Comparison of ENCODE assay signal across 9 mouse cellular contexts in genomic region chr17:35590410-35591218, GRCm38 (mm10). TPM values are rescaled to one million over a fixed set of nuclear protein-coding genes. Genes with fewer than 3 reads are reported as not detected.
DNase-seq lines count a peak whose midpoint lies in the region; ATAC-seq and TF ChIP-seq lines count a peak whose summit lies in the region.
"Had no signal": no experiment of that assay in that cellular context is flagged by ENCODE, and none has a peak within 500 bp of the region (broad histone marks: within the 10 kb centered on the region; RNA-seq: fewer than 3 reads in every experiment).

No protein-coding gene starts in this region.

- WGBS in embryonic facial prominence, embryonic 15.5 days: 38% methylated on average over 21 of the region's 21 CpGs
- WGBS in heart, embryonic 13.5 days: 44% methylated on average over 21 of the region's 21 CpGs
- WGBS in liver, embryonic 14.5 days (ENCODE audit: insufficient replicate concordance): 39% methylated on average over 21 of the region's 21 CpGs
- WGBS in neural tube, embryonic 13.5 days: 43% methylated on average over 21 of the region's 21 CpGs

- peak overlapping the region; percentile 24; the same call in 1 of the 2 replicates for H3K4me2 ChIP-seq in embryonic facial prominence, embryonic 15.5 days (replicated peaks)
- peak overlapping the region; percentile 8; the same call in 1 of the 2 replicates for H3K4me2 ChIP-seq in heart, embryonic 13.5 days
- H3K4me2 ChIP-seq in liver, embryonic 14.5 days (ENCODE audit: low read depth): no peak overlapping the region
- H3K4me2 ChIP-seq in neural tube, embryonic 13.5 days: 0 out of 2 replicates have a peak overlapping the region, but pooled peaks have one; percentile 4
- H3K4me2 ChIP-seq: heart, embryonic 15.5 days had no signal

- peaks cover 3% of the 10 kb centered on the region; the same call in 1 of the 2 replicates for H3K4me1 ChIP-seq in bone marrow macrophage, adult 2 months (ENCODE audit: control insufficient read depth, insufficient read depth, low read length)
- no peaks in the 10 kb centered on the region for H3K4me1 ChIP-seq in embryonic facial prominence, embryonic 15.5 days
- no peaks in the 10 kb centered on the region for H3K4me1 ChIP-seq in heart, embryonic 13.5 days
- no peaks in the 10 kb centered on the region for H3K4me1 ChIP-seq in liver, embryonic 14.5 days (replicated peaks; ENCODE audit: control insufficient read depth in 2 of 2, insufficient read depth in 2 of 2, low read length in 1 of 2)
- H3K4me1 ChIP-seq in neural tube, embryonic 13.5 days (replicated peaks): peaks cover 6% of the 10 kb centered on the region; the same call in 1 of the 2 replicates
- H3K4me1 ChIP-seq in testis, adult 2 months (ENCODE audit: control insufficient read depth, insufficient read depth, low read length): peaks cover 12% of the 10 kb centered on the region
- H3K4me1 ChIP-seq: heart, embryonic 15.5 days had no signal

- peak; percentile 71 for ATAC-seq in CD4-positive, CD25-positive, alpha-beta regulatory T cell, adult 4 months
- ATAC-seq in embryonic facial prominence, embryonic 15.5 days (ENCODE audit: insufficient number of reproducible peaks, low FRiP score, low TSS enrichment, low read depth): peak; percentile 39; the same call in 1 of the 2 replicates
- no peak for ATAC-seq in heart, embryonic 13.5 days (ENCODE audit: extremely low read depth, insufficient number of reproducible peaks, low FRiP score, low TSS enrichment)
- ATAC-seq in liver, embryonic 14.5 days (ENCODE audit: insufficient read depth): no peak
- peak; percentile 86 for ATAC-seq in neural tube, embryonic 13.5 days (ENCODE audit: low read depth)

- peak; percentile 96 for TF ChIP-seq CTCF in bone marrow macrophage, adult 2 months (IDR thresholded peaks at IDR 0.05; ENCODE audit: low read depth, low read length)
- peak; percentile 90 for TF ChIP-seq CTCF in liver, embryonic 14.5 days (IDR thresholded peaks at IDR 0.05; ENCODE audit: low read depth)
- peak; percentile 88 for TF ChIP-seq CTCF in testis, adult 2 months (IDR thresholded peaks at IDR 0.05; ENCODE audit: control insufficient read depth, insufficient read depth, insufficient replicate concordance, low read depth, low read length)

- DNase-seq in kidney, postnatal 14 days: peak; percentile 73
- DNase-seq in liver, embryonic 14.5 days (ENCODE audit: low read depth in 3 of 3, low spot score in 3 of 3): peak; percentile 22 to 37 (median 26)

- no peak overlapping the region for H3K27ac ChIP-seq in bone marrow macrophage, adult 2 months (ENCODE audit: insufficient read depth, low read depth, low read length)
- H3K27ac ChIP-seq in embryonic facial prominence, embryonic 15.5 days (replicated peaks): no peak overlapping the region
- no peak overlapping the region for H3K27ac ChIP-seq in heart, embryonic 13.5 days (replicated peaks)
- H3K27ac ChIP-seq in liver, embryonic 14.5 days: no peak overlapping the region
- peak overlapping the region; percentile 67 for H3K27ac ChIP-seq in neural tube, embryonic 13.5 days (replicated peaks)
- no peak overlapping the region for H3K27ac ChIP-seq in testis, adult 2 months (ENCODE audit: control insufficient read depth, insufficient read depth, low read depth, low read length)
- H3K27ac ChIP-seq: heart, embryonic 15.5 days had no signal

- H3K9ac ChIP-seq in embryonic facial prominence, embryonic 15.5 days: no peak overlapping the region
- no peak overlapping the region for H3K9ac ChIP-seq in heart, embryonic 13.5 days
- H3K9ac ChIP-seq in liver, embryonic 14.5 days (replicated peaks): no peak overlapping the region
- no peak overlapping the region for H3K9ac ChIP-seq in neural tube, embryonic 13.5 days
- H3K9ac ChIP-seq: heart, embryonic 15.5 days had no signal

- TF ChIP-seq POLR2A in bone marrow macrophage, adult 2 months (IDR thresholded peaks at IDR 0.05; ENCODE audit: borderline replicate concordance, low read depth, low read length): no peak
- TF ChIP-seq POLR2A in testis, adult 2 months (IDR thresholded peaks at IDR 0.05; ENCODE audit: control insufficient read depth, low read depth, low read length): no peak

- no peaks in the 10 kb centered on the region for H3K36me3 ChIP-seq in embryonic facial prominence, embryonic 15.5 days
- H3K36me3 ChIP-seq in heart, embryonic 13.5 days: no peaks in the 10 kb centered on the region
- H3K36me3 ChIP-seq in liver, embryonic 14.5 days (replicated peaks; ENCODE audit: control insufficient read depth, insufficient read depth, low read depth): no peaks in the 10 kb centered on the region
- no peaks in the 10 kb centered on the region for H3K36me3 ChIP-seq in neural tube, embryonic 13.5 days
- no peaks in the 10 kb centered on the region for H3K36me3 ChIP-seq in testis, adult 2 months (ENCODE audit: control insufficient read depth, insufficient read depth, low read length)
- H3K36me3 ChIP-seq: heart, embryonic 15.5 days had no signal

- H3K4me3 ChIP-seq in bone marrow macrophage, adult 2 months (ENCODE audit: insufficient read depth, low read length): no peak overlapping the region
- no peak overlapping the region for H3K4me3 ChIP-seq in embryonic facial prominence, embryonic 15.5 days (replicated peaks)
- no peak overlapping the region for H3K4me3 ChIP-seq in heart, embryonic 13.5 days
- H3K4me3 ChIP-seq in liver, embryonic 14.5 days (ENCODE audit: insufficient read depth in 1 of 2, low read depth in 2 of 2, low read length in 2 of 2): no peak overlapping the region
- no peak overlapping the region for H3K4me3 ChIP-seq in neural tube, embryonic 13.5 days
- peak overlapping the region; percentile 53 for H3K4me3 ChIP-seq in testis, adult 2 months (ENCODE audit: control insufficient read depth, low read depth, low read length)
- H3K4me3 ChIP-seq: heart, embryonic 15.5 days had no signal

- no peaks in the 10 kb centered on the region for H3K9me3 ChIP-seq in embryonic facial prominence, embryonic 15.5 days (replicated peaks)
- no peaks in the 10 kb centered on the region for H3K9me3 ChIP-seq in heart, embryonic 13.5 days
- H3K9me3 ChIP-seq in liver, embryonic 14.5 days (ENCODE audit: control insufficient read depth, low read length): no peaks in the 10 kb centered on the region; the same call in 1 of the 2 replicates
- no peaks in the 10 kb centered on the region; the same call in 1 of the 2 replicates for H3K9me3 ChIP-seq in neural tube, embryonic 13.5 days

- no peak for TF ChIP-seq EP300 in liver, embryonic 14.5 days (IDR thresholded peaks at IDR 0.05; ENCODE audit: low read depth)

- no peaks in the 10 kb centered on the region for H3K27me3 ChIP-seq in embryonic facial prominence, embryonic 15.5 days
- peaks cover 4% of the 10 kb centered on the region for H3K27me3 ChIP-seq in heart, embryonic 13.5 days (replicated peaks)
- H3K27me3 ChIP-seq in liver, embryonic 14.5 days (ENCODE audit: control insufficient read depth, insufficient read depth, low read length): no peaks in the 10 kb centered on the region
- H3K27me3 ChIP-seq in neural tube, embryonic 13.5 days: no peaks in the 10 kb centered on the region
- H3K27me3 ChIP-seq in testis, adult 2 months (ENCODE audit: control insufficient read depth, insufficient read depth, low read length): 0 out of 2 replicates have a peak, but pooled peaks cover 2% of the 10 kb centered on the region

RNA-seq across cellular contexts. Expression of gene Sfta2, which starts 10.7 kb away (rescaled TPM):
- polyA plus RNA-seq in CD4-positive, CD25-positive, alpha-beta regulatory T cell, adult 4 months (2017; shearing (Covaris generic)): not detected
- not detected in 2 replicates for polyA plus RNA-seq in bone marrow macrophage, adult 2 months (2012; ENCODE audit: insufficient read depth, insufficient read length, missing spikeins)
- polyA plus RNA-seq in embryonic facial prominence, embryonic 15.5 days (2015; fragmentation: Nextera tagmentation; extraction: Ambion mirVana): 0.25 and 0.81 TPM in 2 replicates
- 1.5 and 1.8 TPM in 2 replicates for polyA plus RNA-seq in heart, embryonic 13.5 days (2015; fragmentation: Nextera tagmentation; extraction: Ambion mirVana)
- not detected in 2 replicates for polyA plus RNA-seq in liver, embryonic 14.5 days (2012; rRNA removed)
- not detected in 2 replicates for polyA plus RNA-seq in liver, embryonic 14.5 days (2014; fragmentation: Nextera tagmentation; extraction: Ambion mirVana)
- not detected in 2 replicates for polyA plus RNA-seq in neural tube, embryonic 13.5 days (2015; fragmentation: Nextera tagmentation; extraction: Ambion mirVana)
- polyA plus RNA-seq in testis, adult 2 months (2012; rRNA removed): not detected in 2 replicates

RNA-seq across cellular contexts. Expression of gene 2300002M23Rik, which starts 23.4 kb away (rescaled TPM):
- polyA plus RNA-seq in CD4-positive, CD25-positive, alpha-beta regulatory T cell, adult 4 months (2017; shearing (Covaris generic)): not detected
- not detected in 2 replicates for polyA plus RNA-seq in bone marrow macrophage, adult 2 months (2012; ENCODE audit: insufficient read depth, insufficient read length, missing spikeins)
- polyA plus RNA-seq in embryonic facial prominence, embryonic 15.5 days (2015; fragmentation: Nextera tagmentation; extraction: Ambion mirVana): 21.5 and 39.7 TPM in 2 replicates
- not detected in 2 replicates for polyA plus RNA-seq in heart, embryonic 13.5 days (2015; fragmentation: Nextera tagmentation; extraction: Ambion mirVana)
- not detected in 2 replicates for polyA plus RNA-seq in liver, embryonic 14.5 days (2012; rRNA removed)
- not detected in 2 replicates for polyA plus RNA-seq in liver, embryonic 14.5 days (2014; fragmentation: Nextera tagmentation; extraction: Ambion mirVana)
- not detected in 2 replicates for polyA plus RNA-seq in neural tube, embryonic 13.5 days (2015; fragmentation: Nextera tagmentation; extraction: Ambion mirVana)
- polyA plus RNA-seq in testis, adult 2 months (2012; rRNA removed): 1.8 TPM in 1 of 2 replicates, not detected in the other
- polyA plus RNA-seq: heart, embryonic 15.5 days had no signal

RNA-seq across cellular contexts. Expression of gene Gm9573, which starts 35.8 kb away (rescaled TPM):
- polyA plus RNA-seq in CD4-positive, CD25-positive, alpha-beta regulatory T cell, adult 4 months (2017; shearing (Covaris generic)): not detected
- polyA plus RNA-seq in bone marrow macrophage, adult 2 months (2012; ENCODE audit: insufficient read depth, insufficient read length, missing spikeins): not detected in 2 replicates
- polyA plus RNA-seq in embryonic facial prominence, embryonic 15.5 days (2015; fragmentation: Nextera tagmentation; extraction: Ambion mirVana): 0.17 TPM in 1 of 2 replicates, not detected in the other
- polyA plus RNA-seq in heart, embryonic 13.5 days (2015; fragmentation: Nextera tagmentation; extraction: Ambion mirVana): not detected in 2 replicates
- not detected in 2 replicates for polyA plus RNA-seq in liver, embryonic 14.5 days (2012; rRNA removed)
- polyA plus RNA-seq in liver, embryonic 14.5 days (2014; fragmentation: Nextera tagmentation; extraction: Ambion mirVana): not detected in 2 replicates
- not detected in 2 replicates for polyA plus RNA-seq in neural tube, embryonic 13.5 days (2015; fragmentation: Nextera tagmentation; extraction: Ambion mirVana)
- polyA plus RNA-seq in testis, adult 2 months (2012; rRNA removed): 0.36 TPM in 1 of 2 replicates, not detected in the other
- polyA plus RNA-seq: heart, embryonic 15.5 days had no signal

RNA-seq across cellular contexts. Expression of gene Cdsn, which starts 38.7 kb away (rescaled TPM):
- not detected for polyA plus RNA-seq in CD4-positive, CD25-positive, alpha-beta regulatory T cell, adult 4 months (2017; shearing (Covaris generic))
- 0.27 and 0.40 TPM in 2 replicates for polyA plus RNA-seq in bone marrow macrophage, adult 2 months (2012; ENCODE audit: insufficient read depth, insufficient read length, missing spikeins)
- 12.1 and 12.5 TPM in 2 replicates for polyA plus RNA-seq in embryonic facial prominence, embryonic 15.5 days (2015; fragmentation: Nextera tagmentation; extraction: Ambion mirVana)
- polyA plus RNA-seq in heart, embryonic 13.5 days (2015; fragmentation: Nextera tagmentation; extraction: Ambion mirVana): 0.39 and 0.42 TPM in 2 replicates
- polyA plus RNA-seq in liver, embryonic 14.5 days (2012; rRNA removed): not detected in 2 replicates
- not detected in 2 replicates for polyA plus RNA-seq in liver, embryonic 14.5 days (2014; fragmentation: Nextera tagmentation; extraction: Ambion mirVana)
- polyA plus RNA-seq in neural tube, embryonic 13.5 days (2015; fragmentation: Nextera tagmentation; extraction: Ambion mirVana): not detected in 2 replicates
- 8.7 and 9.5 TPM in 2 replicates for polyA plus RNA-seq in testis, adult 2 months (2012; rRNA removed)

RNA-seq across cellular contexts. Expression of gene Mucl3, which starts 52.9 kb away (rescaled TPM):
- polyA plus RNA-seq in CD4-positive, CD25-positive, alpha-beta regulatory T cell, adult 4 months (2017; shearing (Covaris generic)): under 1 TPM; 0.16 to 0.46 TPM
- polyA plus RNA-seq in bone marrow macrophage, adult 2 months (2012; ENCODE audit: insufficient read depth, insufficient read length, missing spikeins): not detected in 2 replicates
- polyA plus RNA-seq in embryonic facial prominence, embryonic 15.5 days (2015; fragmentation: Nextera tagmentation; extraction: Ambion mirVana): 0.36 TPM in 1 of 2 replicates, not detected in the other
- polyA plus RNA-seq in heart, embryonic 13.5 days (2015; fragmentation: Nextera tagmentation; extraction: Ambion mirVana): 0.36 and 0.39 TPM in 2 replicates
- polyA plus RNA-seq in liver, embryonic 14.5 days (2012; rRNA removed): 0.02 TPM in 1 of 2 replicates, not detected in the other
- polyA plus RNA-seq in liver, embryonic 14.5 days (2014; fragmentation: Nextera tagmentation; extraction: Ambion mirVana): not detected in 2 replicates
- 0.18 and 0.24 TPM in 2 replicates for polyA plus RNA-seq in neural tube, embryonic 13.5 days (2015; fragmentation: Nextera tagmentation; extraction: Ambion mirVana)
- polyA plus RNA-seq in testis, adult 2 months (2012; rRNA removed): 0.10 and 0.11 TPM in 2 replicates

Comparison
In these comparisons a context has a peak if more than half of its experiments do, and no peak if none do; other contexts are left out.
1. ATAC-seq: peak in CD4-positive, CD25-positive, alpha-beta regulatory T cell, adult 4 months (single experiment), embryonic facial prominence, embryonic 15.5 days (single experiment) and neural tube, embryonic 13.5 days (single experiment); none in heart, embryonic 13.5 days (single experiment) and liver, embryonic 14.5 days (single experiment).
2. Peak in every context shown above with its lines, with median percentiles within 50 percentile points of each other: CTCF ChIP-seq.